Mouse (Mus musculus): Measurements from ENCODE around the gene Zfp386. TPM values are rescaled to one million over a fixed set of nuclear protein-coding genes. Genes with fewer than 3 reads are reported as not detected.

Zfp386 gene
- total and polyA plus RNA-seq, 2 experiments from 2014 or later: 13.5 to 31.7 TPM

DNA sequence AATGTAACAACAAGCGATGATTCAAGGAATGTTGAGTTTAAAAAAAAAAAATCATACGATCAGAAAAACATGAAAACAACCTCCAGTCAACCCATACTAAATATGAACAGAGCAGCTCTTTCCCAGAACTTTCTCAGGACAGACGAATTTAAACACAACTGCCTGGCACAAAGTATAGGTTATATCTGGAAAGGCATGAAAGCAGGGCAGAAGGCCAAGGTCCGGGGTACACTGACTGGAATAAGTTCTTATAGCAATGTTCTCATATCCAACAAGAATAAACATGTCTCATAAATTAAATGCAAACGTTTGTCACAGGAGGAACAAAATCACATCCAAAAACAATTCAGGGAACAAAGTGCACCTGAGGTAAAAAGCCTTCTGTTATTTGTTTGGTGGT, 12.2 kb upstream of the Zfp386 start:
- H3K9ac ChIP-seq (replicated peaks; ENCODE audit: low read depth, low read length): no peak overlapping the region
- no peak overlapping the region for H3K27ac ChIP-seq (ENCODE audit: low read depth)
- TF ChIP-seq EP300 (IDR thresholded peaks at IDR 0.05; ENCODE audit: low read depth) (no peak), CTCF (IDR thresholded peaks at IDR 0.05; ENCODE audit: low read depth) (no peak)
- H3K4me2 ChIP-seq (ENCODE audit: low read depth, low read length): no peak overlapping the region
- H3K27me3 ChIP-seq (ENCODE audit: control insufficient read depth, insufficient read depth, low read length): no peaks in the 10 kb centered on the region
- WGBS: 48% methylated on average over 5 of the region's 5 CpGs
- ATAC-seq (ENCODE audit: insufficient read depth, low read depth): no peak
- no peak for DNase-seq (ENCODE audit: low spot score)
- H3K4me1 ChIP-seq (ENCODE audit: control insufficient read depth, insufficient read depth): no peaks in the 10 kb centered on the region
- H3K36me3 ChIP-seq (replicated peaks; ENCODE audit: control insufficient read depth, insufficient read depth, low read length): no peaks in the 10 kb centered on the region
- H3K9me3 ChIP-seq (replicated peaks; ENCODE audit: control insufficient read depth, low read length): no peaks in the 10 kb centered on the region
- H3K4me3 ChIP-seq (ENCODE audit: low read depth, low read length): no peak overlapping the region

DNA sequence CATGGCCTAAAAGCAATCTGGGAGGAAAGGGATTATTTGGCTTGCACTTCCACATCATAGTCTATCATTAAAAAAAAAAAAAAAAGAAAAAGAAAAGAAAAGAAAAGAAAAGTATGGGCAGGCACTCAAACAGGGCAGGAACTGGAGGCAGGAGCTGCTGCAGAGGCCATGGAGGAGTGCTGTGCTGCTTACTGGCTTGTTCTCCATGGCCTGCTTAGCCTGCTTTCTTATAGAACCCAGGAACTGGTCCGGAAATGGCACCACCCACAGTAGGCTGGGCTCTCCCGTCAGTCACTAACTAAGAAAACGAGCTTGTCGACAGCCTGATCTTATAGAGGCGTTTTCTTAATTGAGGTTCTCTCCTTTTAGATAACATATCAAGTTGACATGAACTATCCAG, 2.7 kb upstream of the Zfp386 start:
- peaks cover 13% of the 10 kb centered on the region for H3K4me1 ChIP-seq (ENCODE audit: control insufficient read depth, insufficient read depth)
- H3K4me2 ChIP-seq (ENCODE audit: low read depth, low read length): no peak overlapping the region
- TF ChIP-seq CTCF (IDR thresholded peaks at IDR 0.05; ENCODE audit: low read depth): no peak
- no peak for TF ChIP-seq EP300 (IDR thresholded peaks at IDR 0.05; ENCODE audit: low read depth)
- H3K36me3 ChIP-seq (replicated peaks; ENCODE audit: control insufficient read depth, insufficient read depth, low read length): no peaks in the 10 kb centered on the region
- no peak overlapping the region for H3K9ac ChIP-seq (replicated peaks; ENCODE audit: low read depth, low read length)
- no peak overlapping the region for H3K4me3 ChIP-seq (ENCODE audit: low read depth, low read length)
- no peaks in the 10 kb centered on the region for H3K9me3 ChIP-seq (replicated peaks; ENCODE audit: control insufficient read depth, low read length)
- ATAC-seq (ENCODE audit: insufficient read depth, low read depth) (no peak), DNase-seq (ENCODE audit: low spot score) (no peak)
- H3K27ac ChIP-seq (ENCODE audit: low read depth): no peak overlapping the region
- 67% methylated on average over 5 of the region's 5 CpGs for WGBS
- H3K27me3 ChIP-seq (ENCODE audit: control insufficient read depth, insufficient read depth, low read length): no peaks in the 10 kb centered on the region

GRCm38 (mm10) chr12:116048766-116049165, 1.2 kb downstream of the Zfp386 start:
- Histone ChIP-seq H3K36me3 (replicated peaks; ENCODE audit: control insufficient read depth, insufficient read depth, low read length) (no peaks in the 10 kb centered on the region), H3K4me2 (ENCODE audit: low read depth, low read length) (peak overlapping the region; percentile 85), H3K9me3 (replicated peaks; ENCODE audit: control insufficient read depth, low read length) (no peaks in the 10 kb centered on the region), H3K9ac (replicated peaks; ENCODE audit: low read depth, low read length) (peak overlapping the region; percentile 86; the same call in 1 of the 2 replicates), H3K4me1 (ENCODE audit: control insufficient read depth, insufficient read depth) (peaks cover 13% of the 10 kb centered on the region), H3K27ac (ENCODE audit: low read depth) (no peak overlapping the region), H3K4me3 (ENCODE audit: low read depth, low read length) (peak overlapping the region; percentile 78), H3K27me3 (ENCODE audit: control insufficient read depth, insufficient read depth, low read length) (no peaks in the 10 kb centered on the region)
- TF ChIP-seq EP300 (IDR thresholded peaks at IDR 0.05; ENCODE audit: low read depth) (no peak), CTCF (IDR thresholded peaks at IDR 0.05; ENCODE audit: low read depth) (no peak)
- no peak for DNase-seq (ENCODE audit: low spot score)
- no peak for ATAC-seq (ENCODE audit: insufficient read depth, low read depth)
- 68% methylated on average over 7 of the region's 7 CpGs for WGBS

GRCm38 (mm10) chr12:116049236-116049635, 1.7 kb downstream of the Zfp386 start:
- H3K4me2 ChIP-seq (ENCODE audit: low read depth, low read length): peak overlapping the region; percentile 85; the same call in 1 of the 2 replicates
- TF ChIP-seq EP300 (IDR thresholded peaks at IDR 0.05; ENCODE audit: low read depth) (no peak), CTCF (IDR thresholded peaks at IDR 0.05; ENCODE audit: low read depth) (no peak)
- no peak overlapping the region for H3K9ac ChIP-seq (replicated peaks; ENCODE audit: low read depth, low read length)
- H3K27ac ChIP-seq (ENCODE audit: low read depth): no peak overlapping the region
- ATAC-seq (ENCODE audit: insufficient read depth, low read depth): no peak
- H3K9me3 ChIP-seq (replicated peaks; ENCODE audit: control insufficient read depth, low read length): no peaks in the 10 kb centered on the region
- H3K4me1 ChIP-seq (ENCODE audit: control insufficient read depth, insufficient read depth): peaks cover 13% of the 10 kb centered on the region
- H3K36me3 ChIP-seq (replicated peaks; ENCODE audit: control insufficient read depth, insufficient read depth, low read length): no peaks in the 10 kb centered on the region
- 0 out of 2 replicates have a peak overlapping the region, but pooled peaks have one; percentile 78 for H3K4me3 ChIP-seq (ENCODE audit: low read depth, low read length)
- no peak for DNase-seq (ENCODE audit: low spot score)
- no peaks in the 10 kb centered on the region for H3K27me3 ChIP-seq (ENCODE audit: control insufficient read depth, insufficient read depth, low read length)
- 86% methylated on average over 3 of the region's 3 CpGs for WGBS

DNA sequence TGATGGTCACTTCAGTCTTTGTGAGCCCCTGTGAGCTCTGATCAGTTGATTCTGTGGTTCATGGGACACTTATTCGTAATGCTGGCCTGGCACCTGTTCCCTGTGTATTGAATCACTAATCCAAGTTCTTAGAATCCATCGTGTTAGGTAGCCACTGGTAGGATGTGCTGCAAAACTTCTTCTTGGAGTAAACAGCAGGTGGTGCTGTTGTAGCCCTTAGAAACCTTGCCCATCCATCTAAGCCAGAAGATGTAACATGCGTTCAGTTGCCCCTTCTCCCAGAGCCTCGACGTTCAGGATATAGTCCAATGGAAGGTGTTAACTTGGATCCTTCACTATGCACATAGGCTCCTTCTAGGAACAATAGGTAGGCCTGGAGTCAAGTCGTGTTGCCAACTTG, 2.2 kb downstream of the Zfp386 start:
- no peaks in the 10 kb centered on the region for H3K27me3 ChIP-seq (ENCODE audit: control insufficient read depth, insufficient read depth, low read length)
- no peak overlapping the region for H3K9ac ChIP-seq (replicated peaks; ENCODE audit: low read depth, low read length)
- H3K27ac ChIP-seq (ENCODE audit: low read depth): no peak overlapping the region
- H3K36me3 ChIP-seq (replicated peaks; ENCODE audit: control insufficient read depth, insufficient read depth, low read length): peaks cover 3% of the 10 kb centered on the region
- peaks cover 13% of the 10 kb centered on the region for H3K4me1 ChIP-seq (ENCODE audit: control insufficient read depth, insufficient read depth)
- WGBS: 66% methylated on average over 6 of the region's 6 CpGs
- no peaks in the 10 kb centered on the region for H3K9me3 ChIP-seq (replicated peaks; ENCODE audit: control insufficient read depth, low read length)
- DNase-seq (ENCODE audit: low spot score): no peak
- TF ChIP-seq EP300 (IDR thresholded peaks at IDR 0.05; ENCODE audit: low read depth): no peak
- TF ChIP-seq CTCF (IDR thresholded peaks at IDR 0.05; ENCODE audit: low read depth): peak; percentile 57
- H3K4me2 ChIP-seq (ENCODE audit: low read depth, low read length): no peak overlapping the region
- H3K4me3 ChIP-seq (ENCODE audit: low read depth, low read length): no peak overlapping the region
- ATAC-seq (ENCODE audit: insufficient read depth, low read depth): no peak

DNA sequence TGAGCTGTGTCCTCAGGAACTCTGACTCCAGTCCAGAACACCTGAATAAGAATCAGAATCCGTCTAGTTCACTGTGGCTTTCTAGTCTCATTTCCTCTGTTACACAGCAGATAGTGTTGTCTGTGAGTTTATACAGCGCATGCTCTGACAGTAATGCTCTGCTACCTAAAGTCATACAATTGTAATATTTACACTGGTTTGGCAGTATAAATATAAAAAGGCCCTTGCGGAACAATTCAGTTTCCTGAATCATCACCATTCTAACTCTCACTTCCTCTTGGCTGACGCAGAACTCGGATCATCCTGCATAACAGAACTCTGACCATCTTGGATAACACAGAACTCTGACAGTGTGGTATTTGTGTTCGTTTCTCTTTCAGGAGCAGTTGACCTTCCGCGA, 6.8 kb downstream of the Zfp386 start:
- H3K4me1 ChIP-seq (ENCODE audit: control insufficient read depth, insufficient read depth): peaks cover 2% of the 10 kb centered on the region; the same call in 1 of the 2 replicates
- DNase-seq (ENCODE audit: low spot score): no peak
- H3K9ac ChIP-seq (replicated peaks; ENCODE audit: low read depth, low read length): no peak overlapping the region
- TF ChIP-seq CTCF (IDR thresholded peaks at IDR 0.05; ENCODE audit: low read depth): no peak
- no peak for TF ChIP-seq EP300 (IDR thresholded peaks at IDR 0.05; ENCODE audit: low read depth)
- H3K4me3 ChIP-seq (ENCODE audit: low read depth, low read length): no peak overlapping the region
- no peak overlapping the region for H3K4me2 ChIP-seq (ENCODE audit: low read depth, low read length)
- no peak for ATAC-seq (ENCODE audit: insufficient read depth, low read depth)
- WGBS: 82% methylated on average over 8 of the region's 8 CpGs
- H3K27me3 ChIP-seq (ENCODE audit: control insufficient read depth, insufficient read depth, low read length): no peaks in the 10 kb centered on the region
- peaks cover 40% of the 10 kb centered on the region for H3K36me3 ChIP-seq (replicated peaks; ENCODE audit: control insufficient read depth, insufficient read depth, low read length)
- H3K9me3 ChIP-seq (replicated peaks; ENCODE audit: control insufficient read depth, low read length): peaks cover 17% of the 10 kb centered on the region
- H3K27ac ChIP-seq (ENCODE audit: low read depth): no peak overlapping the region

Data from heart, postnatal 0 days (tissue).